Mouse (Mus musculus): ENCODE measurements around the gene Sufu.

Gene Sufu

GRCm38 (mm10) chr19:46396686-46397435 is at the start of gene Sufu:
Gene Sufu (plus strand): TSS chr19:46396896.
- DNase-seq = peak; percentile 97

GRCm38 (mm10) chr19:46347146-46347545 is 49.5 kb upstream of the Sufu start:
- no peak for DNase-seq

DNA sequence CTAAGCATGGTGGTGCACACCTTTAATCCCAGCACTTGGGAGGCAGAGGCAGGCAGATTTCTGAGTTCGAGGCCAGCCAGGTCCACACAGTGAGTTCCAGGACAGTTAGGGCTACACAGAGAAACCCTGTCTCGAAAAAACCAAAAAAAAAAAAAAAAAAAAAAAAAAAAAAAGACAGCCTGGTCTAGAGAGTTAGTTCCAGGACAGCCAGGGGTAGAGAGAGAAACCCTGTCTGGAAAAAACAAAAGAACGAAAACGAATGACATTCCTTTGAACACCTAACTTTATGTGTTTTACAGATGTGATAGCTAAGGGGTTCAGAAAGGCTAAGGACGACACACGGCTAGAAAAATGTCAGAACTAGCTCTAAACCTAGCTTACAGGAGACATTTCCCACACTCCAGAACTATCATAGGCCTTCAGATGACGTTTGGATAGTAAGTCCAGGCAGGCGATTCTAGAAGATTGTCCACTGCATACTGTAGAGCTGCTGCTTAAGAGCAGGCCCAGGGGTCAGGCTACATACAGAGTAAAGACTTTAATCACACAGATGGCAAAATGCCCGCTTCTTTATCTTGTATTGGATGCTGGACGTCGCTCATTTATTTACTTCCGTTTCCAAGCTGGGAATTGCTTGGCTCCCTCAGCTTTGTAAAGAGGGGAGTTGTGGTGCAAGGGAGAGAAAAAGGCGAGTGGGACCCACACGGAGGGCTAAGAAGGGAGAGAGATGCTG is 48.6 kb upstream of the Sufu start:
- DNase-seq = no peak

GRCm38 (mm10) chr19:46348761-46349458 is 47.8 kb upstream of the Sufu start:
- DNase-seq = peak; percentile 94

DNA sequence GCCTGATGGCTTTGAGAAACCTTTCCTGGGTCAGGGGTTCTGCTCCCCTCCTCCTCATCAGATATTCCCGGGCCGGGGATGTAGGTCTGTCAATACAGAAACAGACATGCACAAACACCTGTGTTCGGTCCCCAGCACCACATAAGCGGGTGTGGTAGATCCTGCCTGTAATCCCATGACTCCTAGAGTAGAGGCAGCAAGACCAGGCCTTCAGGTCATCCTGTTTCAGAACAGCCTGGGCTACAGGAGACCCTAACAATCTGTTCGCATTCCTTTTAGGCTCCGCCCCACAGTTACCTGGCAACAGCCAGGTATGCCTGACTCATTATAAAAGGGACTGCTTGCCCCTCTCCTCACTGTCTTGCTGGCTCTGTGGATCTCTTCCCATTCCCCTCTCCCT is 47.1 kb upstream of the Sufu start:
- DNase-seq = no peak

DNA sequence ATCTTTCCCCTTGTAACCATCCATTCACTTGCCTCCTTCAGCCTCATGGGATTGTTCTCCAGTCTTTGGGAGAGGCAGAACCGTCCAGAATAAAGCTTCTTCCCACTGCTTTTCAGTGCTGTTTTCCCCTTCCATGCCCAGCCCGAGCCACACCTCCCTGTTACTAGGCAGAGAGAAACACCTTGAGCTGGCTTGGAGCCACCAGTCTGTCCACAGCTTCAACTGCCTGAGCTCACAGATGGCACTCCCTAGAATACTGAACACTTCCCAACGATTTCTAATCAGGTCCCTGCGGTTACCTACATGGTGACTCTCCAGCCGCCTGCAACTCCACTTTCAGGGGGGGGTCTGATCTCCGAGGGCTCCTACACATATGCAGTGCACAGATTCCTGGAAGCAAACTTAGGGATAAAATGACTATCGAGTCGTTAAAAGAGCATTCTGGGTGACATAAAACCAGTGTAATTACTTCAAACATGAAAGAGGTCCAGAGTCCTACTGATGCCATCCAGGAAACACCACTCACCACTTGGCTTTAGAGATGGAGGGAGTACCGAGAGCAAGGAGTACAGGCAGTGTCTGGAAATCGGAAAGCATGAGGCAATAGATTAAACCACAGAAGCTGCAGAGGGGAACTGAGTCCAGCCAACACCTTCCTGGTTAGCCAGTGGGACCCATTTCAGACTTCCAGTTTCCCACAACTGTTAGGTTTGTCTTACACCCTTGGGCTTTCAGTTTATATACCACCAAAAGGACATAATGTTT is 46.3 kb upstream of the Sufu start, which contains the start of gene 2310034G01Rik:
2310034G01Rik (minus strand) TSS at position 135 of the 765 bp plus-strand sequence.
- no peak for DNase-seq

GRCm38 (mm10) chr19:46356701-46357138 is 40.0 kb upstream of the Sufu start:
- DNase-seq = peak; percentile 90

- DNase-seq = no peak
Measured at GRCm38 (mm10) chr19:46357344-46358280, 39.1 kb upstream of the Sufu start.

DNA sequence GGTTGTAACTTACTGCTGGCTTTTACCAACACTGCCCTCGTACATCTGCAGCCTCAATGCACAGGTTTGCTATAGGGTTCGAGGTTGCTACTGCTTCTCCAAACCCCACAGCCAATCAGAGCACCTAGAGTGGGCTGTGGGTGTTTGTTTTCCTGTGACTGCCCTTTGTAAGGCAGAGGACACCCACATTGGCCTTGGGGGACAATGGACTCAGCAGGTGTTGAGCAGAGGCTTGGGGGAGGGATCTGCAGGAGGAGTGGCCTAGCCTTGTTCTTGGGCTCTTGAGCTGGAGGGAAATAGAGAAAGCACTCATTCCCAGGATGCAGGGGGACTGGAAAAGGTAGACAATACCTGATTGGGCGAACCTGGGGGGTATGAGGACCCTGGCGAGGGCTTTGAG is 38.3 kb upstream of the Sufu start:
- DNase-seq = no peak

GRCm38 (mm10) chr19:46362104-46362503 is 34.6 kb upstream of the Sufu start:
- DNase-seq = no peak

DNA sequence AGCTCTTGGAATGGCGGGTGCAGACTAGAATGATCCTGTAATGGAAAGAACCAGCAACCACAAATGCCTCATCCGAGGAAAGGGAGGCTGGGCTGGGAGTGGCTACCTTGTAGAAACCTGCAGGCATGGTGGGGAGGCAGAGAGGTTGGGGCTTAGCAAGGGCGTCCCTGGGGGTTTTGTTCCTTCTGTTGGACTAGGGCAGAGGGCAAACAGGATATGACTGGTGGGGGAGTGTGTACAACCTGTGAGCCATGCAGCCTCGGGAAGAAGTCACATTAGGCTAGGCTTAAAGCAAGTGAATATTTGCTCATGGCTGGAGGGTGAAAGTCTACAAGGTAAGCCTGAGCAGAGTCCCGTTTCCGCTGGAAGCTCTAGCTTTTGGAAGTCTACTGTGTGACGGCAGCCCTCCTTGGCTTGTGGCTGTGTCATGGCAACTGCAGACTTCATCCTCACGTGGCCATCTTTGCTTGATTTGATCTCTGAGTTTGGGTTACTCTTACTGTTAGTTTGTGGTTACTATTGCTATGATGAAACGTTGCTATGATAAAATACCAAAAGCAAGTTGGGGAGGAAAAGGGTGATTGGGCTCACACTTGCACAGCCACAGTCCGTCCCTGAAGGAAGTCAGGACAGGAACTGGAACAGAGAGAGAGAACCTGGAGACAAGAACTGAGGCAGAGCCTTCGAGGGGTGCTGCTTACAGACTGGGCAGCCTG is 33.2 kb upstream of the Sufu start:
- no peak for DNase-seq

GRCm38 (mm10) chr19:46367798-46368590 is 28.7 kb upstream of the Sufu start:
- DNase-seq = peak; percentile 58

DNA sequence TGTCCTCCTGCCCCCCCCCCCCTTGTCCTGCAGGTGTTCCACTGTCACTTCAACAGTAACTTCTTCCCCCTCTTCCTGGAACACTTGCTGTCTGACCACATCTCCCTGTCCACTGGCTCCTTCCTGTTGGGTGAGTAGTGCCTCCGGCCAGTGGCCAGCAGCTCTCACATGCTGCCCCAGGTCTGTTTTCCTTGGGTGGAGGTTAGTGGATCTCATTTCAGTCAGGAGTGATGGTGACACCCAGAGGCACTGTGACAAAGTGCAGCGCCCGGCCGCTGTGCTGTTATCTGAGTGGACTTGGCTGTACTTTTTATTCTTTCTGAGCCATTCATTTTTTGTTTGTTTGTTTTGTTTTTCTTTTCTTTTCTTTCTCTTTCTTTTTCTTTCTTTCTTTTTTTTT is 27.5 kb upstream of the Sufu start:
- DNase-seq = peak; percentile 48

GRCm38 (mm10) chr19:46374477-46375088 is 22.1 kb upstream of the Sufu start:
- DNase-seq = no peak

DNA sequence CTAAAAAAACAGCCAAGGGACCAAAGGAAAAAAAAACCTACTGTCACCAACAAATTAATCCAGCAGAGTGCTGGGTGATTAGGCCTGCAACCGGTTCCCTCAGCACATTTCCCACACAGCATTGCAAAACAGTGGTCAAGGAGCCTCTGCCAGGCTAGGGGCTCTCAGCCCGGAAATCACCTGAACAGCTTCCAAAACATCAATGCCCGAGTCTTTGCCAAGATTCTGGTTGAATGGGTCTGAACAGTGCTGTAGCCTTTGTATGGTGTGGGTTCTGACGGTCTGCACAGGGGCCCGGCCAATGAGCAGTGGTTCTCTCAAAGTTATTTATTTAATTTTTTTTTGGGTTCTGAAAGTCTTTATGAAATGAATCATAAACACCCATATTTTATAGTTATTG is 21.2 kb upstream of the Sufu start:
- no peak for DNase-seq

DNA sequence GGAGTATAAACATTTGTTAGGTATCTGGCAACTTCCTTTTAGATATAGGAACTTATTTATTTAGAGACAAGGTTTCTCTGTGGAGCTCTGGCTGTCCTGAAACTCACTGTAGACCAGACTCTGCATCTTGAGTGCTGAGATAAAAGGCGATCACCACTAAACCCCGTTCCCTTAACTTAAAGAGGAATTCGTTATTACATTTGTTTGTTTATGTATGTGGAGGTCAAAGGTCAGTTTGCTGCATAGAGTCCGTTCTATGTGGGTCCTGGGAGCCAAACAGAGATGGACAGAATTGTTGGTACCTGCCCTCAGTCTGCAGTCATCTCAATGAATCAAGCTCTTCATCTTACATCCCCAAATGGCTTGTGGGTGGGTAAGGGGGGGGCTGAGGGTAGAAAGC is 20.8 kb upstream of the Sufu start:
- no peak for DNase-seq

- DNase-seq = no peak
Measured at GRCm38 (mm10) chr19:46382275-46382674, 14.4 kb upstream of the Sufu start.

- no peak for DNase-seq
Measured at GRCm38 (mm10) chr19:46389872-46390271, 6.8 kb upstream of the Sufu start.

DNA sequence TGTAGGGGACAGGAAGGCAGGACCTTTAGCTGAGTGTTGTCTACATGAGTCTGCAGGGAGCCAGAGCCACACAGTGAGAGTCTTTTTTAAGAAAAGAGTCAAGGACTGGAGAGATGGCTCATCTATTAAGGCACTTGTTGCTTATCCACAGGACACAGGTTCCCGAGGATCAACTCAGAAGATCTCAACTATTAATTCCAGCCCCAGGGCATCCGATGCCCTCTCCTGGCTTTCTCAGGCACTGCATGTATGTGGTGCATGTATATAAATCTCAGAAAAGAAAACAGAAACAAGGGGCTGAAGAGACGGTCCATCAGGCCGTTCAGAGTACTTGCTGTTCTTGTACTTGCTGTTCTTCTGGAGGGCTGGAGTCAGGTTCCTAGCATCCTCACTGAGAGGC is 4.7 kb upstream of the Sufu start:
- no peak for DNase-seq

GRCm38 (mm10) chr19:46394712-46395108 is 2.0 kb upstream of the Sufu start:
- DNase-seq = no peak

Data from right cerebral cortex, postnatal 25 days (tissue).